Mouse (Mus musculus): ENCODE results near the gene Ccnd3. TPM values are rescaled to one million over a fixed set of nuclear protein-coding genes. Genes with fewer than 3 reads are reported as not detected.

The Ccnd3 gene
- polyA plus RNA-seq, 1 experiment from 2014 or later = 294 TPM

GRCm38 (mm10) chr17:47468063-47468462 is 36.8 kb upstream of the Ccnd3 start:
- Histone ChIP-seq H3K4me1 (peaks cover 39% of the 10 kb centered on the region), H3K4me2 (peak overlapping the region; percentile 35), H3K4me3 (no peak overlapping the region; the same call in 1 of the 2 replicates), H3K9me3 (no peaks in the 10 kb centered on the region), H3K36me3 (no peaks in the 10 kb centered on the region), H3K9ac (no peak overlapping the region), H3K27ac (no peak overlapping the region), H3K27me3 (peaks cover 38% of the 10 kb centered on the region)
- 34% methylated on average over 14 of the region's 14 CpGs for WGBS
- ATAC-seq (ENCODE audit: borderline replicate concordance, extremely low read depth, low FRiP score, low TSS enrichment) = no peak

DNA sequence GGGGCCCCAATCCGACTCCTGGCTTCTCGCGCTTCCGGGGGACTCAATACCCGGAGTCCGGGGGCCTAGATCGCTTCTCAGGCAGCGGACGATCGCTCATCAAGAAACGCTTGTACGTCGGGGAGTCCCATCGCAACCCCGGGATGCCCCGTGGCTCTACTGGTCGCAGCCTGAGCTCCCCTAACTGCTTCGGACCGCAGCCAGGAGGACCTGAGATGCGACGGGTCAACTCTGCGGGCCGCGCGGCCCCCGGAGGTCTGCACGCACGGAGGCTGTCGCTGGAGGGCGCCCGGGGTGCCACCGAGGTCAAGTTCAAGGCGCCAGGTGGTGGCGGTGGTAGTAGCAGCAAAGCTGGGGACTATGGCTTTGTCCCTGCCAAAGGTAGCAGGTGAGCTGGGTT is 36.4 kb upstream of the Ccnd3 start:
- Histone ChIP-seq H3K4me2 (peak overlapping the region; percentile 35), H3K27me3 (peaks cover 38% of the 10 kb centered on the region), H3K36me3 (no peaks in the 10 kb centered on the region), H3K4me1 (peaks cover 39% of the 10 kb centered on the region), H3K27ac (no peak overlapping the region), H3K4me3 (no peak overlapping the region; the same call in 1 of the 2 replicates), H3K9me3 (no peaks in the 10 kb centered on the region), H3K9ac (no peak overlapping the region)
- no peak for ATAC-seq (ENCODE audit: borderline replicate concordance, extremely low read depth, low FRiP score, low TSS enrichment)
- 16% methylated on average over 34 of the region's 34 CpGs for WGBS

DNA sequence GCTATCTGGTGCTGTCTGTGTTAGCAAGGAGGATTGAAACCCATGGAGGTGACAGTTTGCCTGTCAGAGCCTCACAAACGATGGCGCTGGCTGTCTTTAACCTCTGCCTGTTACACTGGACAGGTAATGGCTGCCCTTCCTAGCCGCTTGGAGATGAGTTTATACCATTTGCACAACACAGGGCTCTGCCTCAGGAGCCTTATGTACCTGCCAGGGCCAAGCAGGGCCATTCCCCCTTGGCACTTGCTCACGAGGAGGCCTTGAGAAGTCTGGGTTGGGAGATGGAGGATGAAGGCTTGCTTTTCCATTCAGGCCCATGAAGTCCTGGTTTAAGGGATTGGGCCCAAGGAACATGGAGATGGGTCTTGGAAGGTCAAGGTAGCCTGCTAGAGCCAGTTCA is 35.2 kb upstream of the Ccnd3 start:
- H3K9me3 ChIP-seq = no peaks in the 10 kb centered on the region
- ATAC-seq (ENCODE audit: borderline replicate concordance, extremely low read depth, low FRiP score, low TSS enrichment) = no peak
- no peak overlapping the region for H3K4me2 ChIP-seq
- H3K27ac ChIP-seq = no peak overlapping the region
- no peak overlapping the region for H3K9ac ChIP-seq
- H3K27me3 ChIP-seq = peaks cover 30% of the 10 kb centered on the region
- 82% methylated on average over 4 of the region's 4 CpGs for WGBS
- H3K36me3 ChIP-seq = no peaks in the 10 kb centered on the region
- no peak overlapping the region for H3K4me3 ChIP-seq
- peaks cover 32% of the 10 kb centered on the region for H3K4me1 ChIP-seq

- Histone ChIP-seq H3K27ac (no peak overlapping the region), H3K9ac (no peak overlapping the region), H3K9me3 (no peaks in the 10 kb centered on the region), H3K36me3 (no peaks in the 10 kb centered on the region), H3K4me2 (no peak overlapping the region), H3K27me3 (peaks cover 25% of the 10 kb centered on the region), H3K4me3 (no peak overlapping the region), H3K4me1 (peaks cover 32% of the 10 kb centered on the region)
- ATAC-seq (ENCODE audit: borderline replicate concordance, extremely low read depth, low FRiP score, low TSS enrichment) = no peak
- WGBS = 86% methylated on average over 4 of the region's 4 CpGs
Observed at GRCm38 (mm10) chr17:47470121-47470520, 34.7 kb upstream of the Ccnd3 start.

DNA sequence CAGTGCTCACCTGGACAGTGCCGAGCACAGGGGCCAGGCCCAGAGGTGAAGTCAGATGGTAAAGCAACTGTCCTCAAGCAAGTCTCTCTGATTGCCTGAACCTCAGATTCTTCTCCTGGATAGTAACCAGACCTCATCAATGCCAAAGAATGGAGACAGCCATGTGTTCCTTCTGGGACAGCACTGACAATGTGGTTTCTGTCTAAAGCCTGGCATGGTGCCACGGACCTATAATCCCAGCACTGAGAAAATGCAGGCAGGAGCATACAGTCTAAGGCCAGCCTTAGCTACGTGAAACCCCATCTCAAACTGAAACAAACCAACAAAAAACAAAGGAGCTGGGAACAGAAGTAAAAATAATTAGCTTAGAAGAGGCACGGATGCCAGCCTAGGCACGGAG is 34.2 kb upstream of the Ccnd3 start:
- Histone ChIP-seq H3K4me2 (no peak overlapping the region), H3K27ac (no peak overlapping the region), H3K4me1 (peaks cover 32% of the 10 kb centered on the region), H3K27me3 (peaks cover 20% of the 10 kb centered on the region), H3K36me3 (no peaks in the 10 kb centered on the region), H3K4me3 (no peak overlapping the region), H3K9ac (no peak overlapping the region), H3K9me3 (no peaks in the 10 kb centered on the region)
- no peak for ATAC-seq (ENCODE audit: borderline replicate concordance, extremely low read depth, low FRiP score, low TSS enrichment)
- WGBS = 73% methylated on average over 5 of the region's 5 CpGs

- Histone ChIP-seq H3K4me1 (peaks cover 31% of the 10 kb centered on the region), H3K9ac (no peak overlapping the region), H3K27ac (peak overlapping the region; percentile 33), H3K27me3 (peaks cover 9% of the 10 kb centered on the region), H3K4me2 (no peak overlapping the region), H3K36me3 (no peaks in the 10 kb centered on the region), H3K4me3 (no peak overlapping the region), H3K9me3 (no peaks in the 10 kb centered on the region)
- WGBS = 30% methylated on average over 15 of the region's 15 CpGs
- ATAC-seq (ENCODE audit: borderline replicate concordance, extremely low read depth, low FRiP score, low TSS enrichment) = no peak; the same call in none of the 2 replicates
Observed at GRCm38 (mm10) chr17:47472435-47473350, 32.2 kb upstream of the Ccnd3 start.

- H3K4me1 ChIP-seq = peaks cover 23% of the 10 kb centered on the region
- no peak for ATAC-seq (ENCODE audit: borderline replicate concordance, extremely low read depth, low FRiP score, low TSS enrichment)
- no peak overlapping the region for H3K9ac ChIP-seq
- peaks cover 4% of the 10 kb centered on the region; the same call in 1 of the 2 replicates for H3K27me3 ChIP-seq
- no peak overlapping the region for H3K4me2 ChIP-seq
- no peaks in the 10 kb centered on the region for H3K36me3 ChIP-seq
- no peak overlapping the region for H3K27ac ChIP-seq
- WGBS = 14% methylated on average over 8 of the region's 8 CpGs
- no peaks in the 10 kb centered on the region for H3K9me3 ChIP-seq
- no peak overlapping the region for H3K4me3 ChIP-seq
Observed at GRCm38 (mm10) chr17:47473434-47473974, 31.3 kb upstream of the Ccnd3 start.

GRCm38 (mm10) chr17:47474250-47474649 is 30.6 kb upstream of the Ccnd3 start:
- ATAC-seq (ENCODE audit: borderline replicate concordance, extremely low read depth, low FRiP score, low TSS enrichment) = no peak
- WGBS = 62% methylated on average over 4 of the region's 4 CpGs
- H3K9ac ChIP-seq = no peak overlapping the region
- H3K27ac ChIP-seq = no peak overlapping the region
- H3K9me3 ChIP-seq = no peaks in the 10 kb centered on the region
- H3K4me2 ChIP-seq = no peak overlapping the region
- H3K36me3 ChIP-seq = no peaks in the 10 kb centered on the region
- H3K4me1 ChIP-seq = peaks cover 21% of the 10 kb centered on the region
- H3K4me3 ChIP-seq = no peak overlapping the region
- 0 out of 2 replicates have a peak, but pooled peaks cover under 1% of the 10 kb centered on the region for H3K27me3 ChIP-seq

DNA sequence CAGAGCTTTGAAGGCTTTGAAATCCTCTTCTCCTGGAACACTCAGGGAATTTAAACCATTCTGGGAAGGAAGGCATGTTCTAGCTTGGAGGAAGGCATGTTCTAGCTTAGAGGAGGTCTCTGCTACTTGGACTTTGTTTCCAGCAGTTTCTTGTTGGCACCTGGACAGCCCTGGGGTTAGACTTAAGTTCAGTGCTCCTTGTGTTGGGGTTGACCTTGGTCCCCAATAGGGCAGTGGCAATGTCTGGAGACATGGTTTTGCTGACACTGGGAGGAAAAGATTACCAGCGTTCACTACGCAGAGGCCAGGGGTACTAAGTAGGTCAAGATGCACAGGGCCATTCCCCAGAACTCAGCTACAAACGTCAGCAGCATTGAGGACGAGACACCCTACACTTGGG is 29.7 kb upstream of the Ccnd3 start:
- Histone ChIP-seq H3K36me3 (no peaks in the 10 kb centered on the region), H3K4me1 (peaks cover 25% of the 10 kb centered on the region), H3K9ac (no peak overlapping the region), H3K27ac (no peak overlapping the region), H3K27me3 (no peaks in the 10 kb centered on the region), H3K9me3 (no peaks in the 10 kb centered on the region), H3K4me3 (no peak overlapping the region), H3K4me2 (no peak overlapping the region)
- no peak for ATAC-seq (ENCODE audit: borderline replicate concordance, extremely low read depth, low FRiP score, low TSS enrichment)
- 82% methylated on average over 4 of the region's 4 CpGs for WGBS

- Histone ChIP-seq H3K9ac (no peak overlapping the region), H3K4me2 (no peak overlapping the region), H3K27ac (no peak overlapping the region), H3K4me1 (peaks cover 20% of the 10 kb centered on the region), H3K36me3 (no peaks in the 10 kb centered on the region), H3K27me3 (no peaks in the 10 kb centered on the region), H3K4me3 (no peak overlapping the region), H3K9me3 (no peaks in the 10 kb centered on the region)
- ATAC-seq (ENCODE audit: borderline replicate concordance, extremely low read depth, low FRiP score, low TSS enrichment) = no peak
- WGBS = 63% methylated on average over 3 of the region's 3 CpGs
Observed at GRCm38 (mm10) chr17:47475714-47476113, 29.1 kb upstream of the Ccnd3 start.

DNA sequence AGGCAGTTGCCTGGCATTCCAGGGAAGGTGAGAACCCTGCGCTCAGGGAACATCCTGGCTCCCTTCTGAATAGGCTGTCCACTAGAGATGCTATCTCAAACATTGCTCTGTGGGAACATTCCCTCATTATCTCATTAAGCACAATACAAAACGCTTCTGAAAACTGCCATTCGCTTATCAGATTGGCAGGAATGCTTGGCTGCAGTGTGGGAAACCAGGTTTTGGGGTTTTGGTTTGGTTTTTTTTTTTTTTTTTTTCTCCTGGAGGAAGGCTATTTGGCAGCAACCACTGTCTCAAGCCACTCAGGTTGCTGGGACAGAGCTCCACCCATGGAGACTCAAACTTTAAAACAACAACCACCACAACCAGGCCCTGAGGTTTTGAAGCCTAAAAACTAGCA is 25.0 kb upstream of the Ccnd3 start:
- H3K9me3 ChIP-seq = no peaks in the 10 kb centered on the region
- H3K9ac ChIP-seq = no peak overlapping the region
- 37% methylated on average over 3 of the region's 3 CpGs for WGBS
- H3K4me3 ChIP-seq = no peak overlapping the region
- H3K4me1 ChIP-seq = peaks cover 8% of the 10 kb centered on the region
- H3K27ac ChIP-seq = no peak overlapping the region
- ATAC-seq (ENCODE audit: borderline replicate concordance, extremely low read depth, low FRiP score, low TSS enrichment) = no peak
- H3K4me2 ChIP-seq = no peak overlapping the region
- H3K36me3 ChIP-seq = no peaks in the 10 kb centered on the region
- no peaks in the 10 kb centered on the region for H3K27me3 ChIP-seq

DNA sequence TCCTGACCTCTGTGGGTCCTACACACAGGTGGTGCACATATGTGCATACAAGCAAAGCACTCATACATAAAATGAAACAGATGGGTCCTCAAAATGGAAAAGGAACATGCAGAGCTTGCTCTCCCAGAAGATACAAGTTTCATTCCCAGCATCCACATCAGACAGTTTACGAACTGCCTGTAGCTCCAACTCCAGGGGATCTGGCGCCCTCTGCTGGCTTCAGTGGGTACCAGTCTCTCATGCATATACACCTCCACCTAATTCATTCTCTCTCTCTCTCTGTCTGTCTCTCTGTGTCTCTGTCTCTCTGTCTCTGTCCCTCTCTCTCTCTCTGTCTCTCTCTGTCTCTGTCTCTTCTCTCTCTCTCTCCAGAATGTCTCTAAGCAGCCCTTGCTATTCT is 22.4 kb upstream of the Ccnd3 start:
- H3K4me3 ChIP-seq = no peak overlapping the region
- no peaks in the 10 kb centered on the region for H3K27me3 ChIP-seq
- ATAC-seq (ENCODE audit: borderline replicate concordance, extremely low read depth, low FRiP score, low TSS enrichment) = no peak
- 39% methylated on average over 2 of the region's 2 CpGs for WGBS
- H3K36me3 ChIP-seq = 0 out of 2 replicates have a peak, but pooled peaks cover under 1% of the 10 kb centered on the region
- H3K4me2 ChIP-seq = no peak overlapping the region
- H3K9ac ChIP-seq = no peak overlapping the region
- no peaks in the 10 kb centered on the region for H3K9me3 ChIP-seq
- H3K27ac ChIP-seq = no peak overlapping the region
- peaks cover 20% of the 10 kb centered on the region for H3K4me1 ChIP-seq

Measured in lung, embryonic 15.5 days (tissue).